Mouse (Mus musculus) MEL (cell line): Measurements from ENCODE around the gene Psme2.

Experiments
- BHLHE40 ChIP-seq: IDR thresholded peaks from 2 replicates; pipeline ENCODE4 v1.6.1; 2012; ENCODE audit warnings: low read depth, mild to moderate bottlenecking, inconsistent platforms, low read length, improper control_type of control experiment, borderline replicate concordance
- CTCF ChIP-seq, 3 experiments: IDR thresholded peaks in 2 of 3; conservative IDR thresholded peaks in 1 of 3; 2 replicates each; pipeline ENCODE4 v1.5.1; 2011 to 2012; ENCODE audit warnings: low read length in 3 of 3, low read depth in 2 of 3, mild to moderate bottlenecking in 2 of 3, improper control_type of control experiment in 1 of 3, inconsistent platforms in 1 of 3, mixed read lengths in 1 of 3, moderate library complexity in 1 of 3; ENCODE audit not compliant: control insufficient read depth in 1 of 3, insufficient read depth in 1 of 3, poor library complexity in 1 of 3, severe bottlenecking in 1 of 3
- E2F4 ChIP-seq: IDR thresholded peaks from 2 replicates; pipeline ENCODE4 v1.6.1; 2011; ENCODE audit warnings: low read depth, low read length, improper control_type of control experiment, borderline replicate concordance
- EP300 ChIP-seq, 2 experiments: IDR thresholded peaks; 2 replicates each; pipeline ENCODE4 v1.6.1; 2011; ENCODE audit warnings: improper control_type of control experiment in 2 of 2, low read length in 2 of 2, low read depth in 1 of 2, mild to moderate bottlenecking in 1 of 2
- ETS1 ChIP-seq: IDR thresholded peaks from 2 replicates; pipeline ENCODE4 v1.6.1; 2012; ENCODE audit warnings: low read depth, mild to moderate bottlenecking, inconsistent platforms, low read length, improper control_type of control experiment, moderate library complexity
- KAT2A ChIP-seq: conservative IDR thresholded peaks from 2 replicates; pipeline ENCODE4 v1.6.1; 2012; ENCODE audit warnings: low read depth, low read length, improper control_type of control experiment, inconsistent platforms
- MAFK ChIP-seq: IDR thresholded peaks from 2 replicates; pipeline ENCODE4 v1.6.1; 2011; ENCODE audit warnings: low read depth, mild to moderate bottlenecking, low read length, improper control_type of control experiment, borderline replicate concordance
- MYB ChIP-seq: IDR thresholded peaks from 2 replicates; pipeline ENCODE4 v1.6.1; 2011; ENCODE audit warnings: mild to moderate bottlenecking, low read depth, low read length, improper control_type of control experiment
- MYC ChIP-seq: IDR thresholded peaks from 2 replicates; pipeline ENCODE4 v1.6.1; 2011; ENCODE audit warnings: low read depth, mild to moderate bottlenecking, low read length, improper control_type of control experiment, moderate library complexity
- POLR2AphosphoS2 ChIP-seq: IDR thresholded peaks from 2 replicates; pipeline ENCODE4 v1.6.1; 2011; ENCODE audit warnings: low read length, improper control_type of control experiment

- TF ChIP-seq CTCF (IDR thresholded peaks at IDR 0.05 in 2 of 3, conservative IDR thresholded peaks at IDR 0.05 in 1 of 3; ENCODE audit: control insufficient read depth in 1 of 3, insufficient read depth in 1 of 3, low read depth in 2 of 3, low read length in 3 of 3, poor library complexity in 1 of 3, severe bottlenecking in 1 of 3) (no peak), KAT2A (no peak), MYB (no peak), MYC (no peak), ETS1 (no peak), POLR2AphosphoS2 (no peak), EP300 (IDR thresholded peaks at IDR 0.05; ENCODE audit: low read depth in 1 of 2, low read length in 2 of 2) (no peak), BHLHE40 (no peak), E2F4 (no peak), MAFK (no peak)
Measured at GRCm38 (mm10) chr14:55557587-55557986, 33.3 kb downstream of the Psme2 start.
